Mouse (Mus musculus): ENCODE results near the gene Adgb.
"Not testable (repeated sequence)": the region's sequence is repeated elsewhere in the genome, so short reads cannot be mapped to it uniquely, and the experiment has no call there.

The Adgb gene

GRCm38 (mm10) chr10:10471961-10472610 lies at the start of gene Adgb:
Adgb (minus strand) TSS chr10:10472326.
- peak; percentile 63 for DNase-seq

- DNase-seq: no peak
Observed at GRCm38 (mm10) chr10:10480139-10480538, 8.0 kb upstream of the Adgb start.

GRCm38 (mm10) chr10:10477429-10477828 lies 5.3 kb upstream of the Adgb start:
- DNase-seq: not testable (repeated sequence)

- no peak for DNase-seq
Observed at GRCm38 (mm10) chr10:10476956-10477355, 4.8 kb upstream of the Adgb start.

GRCm38 (mm10) chr10:10476549-10476948 lies 4.4 kb upstream of the Adgb start:
- DNase-seq: no peak

GRCm38 (mm10) chr10:10468699-10469547 lies 3.2 kb downstream of the Adgb start:
- DNase-seq: no peak

GRCm38 (mm10) chr10:10460113-10460512 lies 12.0 kb downstream of the Adgb start:
- DNase-seq: no peak

- DNase-seq: peak; percentile 13
Observed at GRCm38 (mm10) chr10:10456991-10457390, 15.1 kb downstream of the Adgb start.

GRCm38 (mm10) chr10:10449067-10449466 lies 23.1 kb downstream of the Adgb start:
- no peak for DNase-seq

- no peak for DNase-seq
Observed at GRCm38 (mm10) chr10:10444841-10445466, 27.2 kb downstream of the Adgb start.

GRCm38 (mm10) chr10:10443558-10443957 lies 28.6 kb downstream of the Adgb start:
- no peak for DNase-seq

- DNase-seq: no peak
Observed at GRCm38 (mm10) chr10:10435014-10435413, 37.1 kb downstream of the Adgb start.

- DNase-seq: no peak
Observed at GRCm38 (mm10) chr10:10429635-10430034, 42.5 kb downstream of the Adgb start.

GRCm38 (mm10) chr10:10429032-10429431 lies 43.1 kb downstream of the Adgb start:
- DNase-seq: no peak

- DNase-seq: no peak
Observed at GRCm38 (mm10) chr10:10424383-10424782, 47.7 kb downstream of the Adgb start.

GRCm38 (mm10) chr10:10411046-10411445 lies 61.1 kb downstream of the Adgb start:
- DNase-seq: no peak

GRCm38 (mm10) chr10:10408166-10408565 lies 64.0 kb downstream of the Adgb start:
- no peak for DNase-seq

GRCm38 (mm10) chr10:10395784-10396481 lies 76.2 kb downstream of the Adgb start:
- no peak for DNase-seq

- DNase-seq: no peak
Observed at GRCm38 (mm10) chr10:10374629-10375028, 97.5 kb downstream of the Adgb start.

GRCm38 (mm10) chr10:10364025-10364424 lies 108.1 kb downstream of the Adgb start:
- no peak for DNase-seq

- DNase-seq: no peak
Observed at GRCm38 (mm10) chr10:10355605-10356227, 116.4 kb downstream of the Adgb start.

- no peak for DNase-seq
Observed at GRCm38 (mm10) chr10:10352184-10352583, 119.9 kb downstream of the Adgb start.

GRCm38 (mm10) chr10:10350550-10350949 lies 121.6 kb downstream of the Adgb start:
- no peak for DNase-seq

Measured in liver (tissue).